Mouse (Mus musculus) limb, embryonic 14.5 days (tissue): ENCODE results near the gene Gsg1l. TPM values are rescaled to one million over a fixed set of nuclear protein-coding genes. Genes with fewer than 3 reads are reported as not detected.

Experiments
- ATAC-seq: fragments of 200-750 bp; cut with Nextera tagmentation; 2 replicates; pipeline ENCODE4 v1.8.0; 2017; ENCODE audit warnings: low read depth, moderate number of reproducible peaks, moderate TSS enrichment; ENCODE audit not compliant: low FRiP score
- DNase-seq: peaks from one replicate; pipeline ENCODE4 v3.0.0-alpha.2; 2015; ENCODE audit warnings: low spot score
- H3K27ac ChIP-seq: fragments of 300-500 bp; sonication (generic); replicated peaks from 2 replicates; pipeline ENCODE4 v1.5.1; 2014; ENCODE audit warnings: low read depth, mild to moderate bottlenecking, low read length, moderate library complexity, mixed read lengths
- H3K27me3 ChIP-seq: fragments of 300-500 bp; sonication (generic); 2 replicates; pipeline ENCODE4 v1.6.1; 2014; ENCODE audit warnings: low read length, mixed read lengths; ENCODE audit not compliant: control insufficient read depth, insufficient read depth
- H3K36me3 ChIP-seq: fragments of 300-500 bp; sonication (generic); 2 replicates; pipeline ENCODE4 v1.6.1; 2014; ENCODE audit warnings: mild to moderate bottlenecking, low read length, moderate library complexity, mixed read lengths; ENCODE audit not compliant: control insufficient read depth, insufficient read depth
- H3K4me1 ChIP-seq: fragments of 300-500 bp; sonication (generic); 2 replicates; pipeline ENCODE4 v1.6.1; 2014; ENCODE audit warnings: antibody characterized with exemption, low read length, mixed read lengths; ENCODE audit not compliant: control insufficient read depth, insufficient read depth
- H3K4me2 ChIP-seq: fragments of 300-500 bp; sonication (generic); replicated peaks from 2 replicates; pipeline ENCODE4 v1.6.1; 2014; ENCODE audit warnings: low read depth, mild to moderate bottlenecking, low read length, moderate library complexity; ENCODE audit not compliant: severe bottlenecking
- H3K4me3 ChIP-seq: fragments of 300-500 bp; sonication (generic); replicated peaks from 2 replicates; pipeline ENCODE4 v1.5.1; 2014; ENCODE audit warnings: low read length
- H3K9ac ChIP-seq: fragments of 300-500 bp; sonication (generic); 2 replicates; pipeline ENCODE4 v1.6.1; 2014; ENCODE audit warnings: mild to moderate bottlenecking, low read depth, low read length, moderate library complexity; ENCODE audit not compliant: severe bottlenecking
- H3K9me3 ChIP-seq: fragments of 300-500 bp; sonication (generic); 2 replicates; pipeline ENCODE4 v1.6.1; 2016; ENCODE audit warnings: low read length; ENCODE audit not compliant: control insufficient read depth
- POLR2A ChIP-seq: fragments of 200-500 bp; IDR thresholded peaks from 2 replicates; pipeline ENCODE4 v1.8.0; 2012; ENCODE audit warnings: inconsistent platforms, mild to moderate bottlenecking, moderate library complexity, borderline replicate concordance; ENCODE audit not compliant: insufficient read depth, insufficient read length; ENCODE audit errors: extremely low read depth
- WGBS: fragments of 180-500 bp; shearing (Covaris S2); extraction: QIAGEN DNeasy Blood & Tissue Kit; methylation state at CpG from one replicate; pipeline ENCODE4 v1.1.7; 2014; 5-methylcytosine and 5-hydroxymethylcytosine counted together
- polyA plus RNA-seq, 2 experiments: library from polyadenylated mRNA; depleted of rRNA in 1 of 2; stranded (reverse) in 1 of 2; unstranded in 1 of 2; fragments of >200 nt; fragmentation: Nextera tagmentation in 1 of 2; extraction: Ambion mirVana in 1 of 2; gene quantifications; 2 replicates each; pipeline versions ENCODE4 v1.2.1 to v1.2.3; 2012 to 2014

The Gsg1l gene
- polyA plus RNA-seq, 2 experiments: 2.4 to 4.3 TPM

GRCm38 (mm10) chr7:126054574-126054973, 27.6 kb downstream of the Gsg1l start:
- WGBS: 69% methylated on average over 6 of the region's 6 CpGs
- H3K36me3 ChIP-seq: no peaks in the 10 kb centered on the region
- H3K27me3 ChIP-seq: no peaks in the 10 kb centered on the region

GRCm38 (mm10) chr7:126053618-126054017, 28.6 kb downstream of the Gsg1l start:
- no peak for ATAC-seq
- Histone ChIP-seq H3K9me3 (no peaks in the 10 kb centered on the region), H3K4me1 (no peaks in the 10 kb centered on the region), H3K27me3 (no peaks in the 10 kb centered on the region), H3K27ac (no peak overlapping the region), H3K4me3 (no peak overlapping the region), H3K36me3 (no peaks in the 10 kb centered on the region), H3K4me2 (no peak overlapping the region), H3K9ac (no peak overlapping the region)
- DNase-seq: no peak
- no peak for TF ChIP-seq POLR2A
- WGBS: 77% methylated on average over 7 of the region's 7 CpGs

More at GRCm38 (mm10) chr7:126054574-126054973, 27.6 kb downstream of the Gsg1l start:
- ATAC-seq (no peak), DNase-seq (no peak)
- no peak for TF ChIP-seq POLR2A
- Histone ChIP-seq H3K9me3 (no peaks in the 10 kb centered on the region), H3K4me1 (no peaks in the 10 kb centered on the region), H3K4me3 (no peak overlapping the region), H3K4me2 (no peak overlapping the region), H3K27ac (no peak overlapping the region), H3K9ac (no peak overlapping the region)

- TF ChIP-seq POLR2A: no peak
Measured at GRCm38 (mm10) chr7:126051910-126052309, 30.3 kb downstream of the Gsg1l start.

GRCm38 (mm10) chr7:126045077-126045476, 37.1 kb downstream of the Gsg1l start:
- DNase-seq (no peak), ATAC-seq (no peak)
- Histone ChIP-seq H3K36me3 (no peaks in the 10 kb centered on the region), H3K4me1 (no peaks in the 10 kb centered on the region; the same call in 1 of the 2 replicates), H3K4me3 (no peak overlapping the region), H3K27me3 (no peaks in the 10 kb centered on the region), H3K4me2 (no peak overlapping the region), H3K27ac (no peak overlapping the region), H3K9me3 (no peaks in the 10 kb centered on the region), H3K9ac (no peak overlapping the region)
- no peak for TF ChIP-seq POLR2A
- 92% methylated on average over 6 of the region's 6 CpGs for WGBS

More at GRCm38 (mm10) chr7:126051910-126052309, 30.3 kb downstream of the Gsg1l start:
- H3K9ac ChIP-seq: no peak overlapping the region
- no peak overlapping the region for H3K4me3 ChIP-seq
- no peak overlapping the region for H3K4me2 ChIP-seq
- no peaks in the 10 kb centered on the region for H3K4me1 ChIP-seq
- H3K27me3 ChIP-seq: no peaks in the 10 kb centered on the region
- H3K27ac ChIP-seq: no peak overlapping the region
- DNase-seq: no peak
- H3K36me3 ChIP-seq: no peaks in the 10 kb centered on the region
- no peaks in the 10 kb centered on the region for H3K9me3 ChIP-seq
- no peak for ATAC-seq
- 43% methylated on average over 5 of the region's 6 CpGs for WGBS

GRCm38 (mm10) chr7:126042306-126042705, 39.9 kb downstream of the Gsg1l start:
- DNase-seq: no peak
- ATAC-seq: no peak
- 42% methylated on average over 3 of the region's 3 CpGs for WGBS
- Histone ChIP-seq H3K4me3 (no peak overlapping the region), H3K27ac (no peak overlapping the region), H3K4me2 (no peak overlapping the region), H3K9ac (no peak overlapping the region), H3K4me1 (peaks cover 16% of the 10 kb centered on the region), H3K27me3 (no peaks in the 10 kb centered on the region), H3K36me3 (no peaks in the 10 kb centered on the region), H3K9me3 (no peaks in the 10 kb centered on the region)
- no peak for TF ChIP-seq POLR2A
